Mouse (Mus musculus) heart, postnatal 0 days (tissue): Measurements from ENCODE around the gene Fbxl13.

Experiments used
- CTCF ChIP-seq: IDR thresholded peaks from 2 replicates; pipeline ENCODE4 v1.5.1; 2016; ENCODE audit warnings: antibody characterized with exemption, control low read depth, low read depth
- EP300 ChIP-seq: IDR thresholded peaks from 2 replicates; pipeline ENCODE4 v1.6.1; 2016; ENCODE audit warnings: antibody characterized with exemption, low read depth

DNA sequence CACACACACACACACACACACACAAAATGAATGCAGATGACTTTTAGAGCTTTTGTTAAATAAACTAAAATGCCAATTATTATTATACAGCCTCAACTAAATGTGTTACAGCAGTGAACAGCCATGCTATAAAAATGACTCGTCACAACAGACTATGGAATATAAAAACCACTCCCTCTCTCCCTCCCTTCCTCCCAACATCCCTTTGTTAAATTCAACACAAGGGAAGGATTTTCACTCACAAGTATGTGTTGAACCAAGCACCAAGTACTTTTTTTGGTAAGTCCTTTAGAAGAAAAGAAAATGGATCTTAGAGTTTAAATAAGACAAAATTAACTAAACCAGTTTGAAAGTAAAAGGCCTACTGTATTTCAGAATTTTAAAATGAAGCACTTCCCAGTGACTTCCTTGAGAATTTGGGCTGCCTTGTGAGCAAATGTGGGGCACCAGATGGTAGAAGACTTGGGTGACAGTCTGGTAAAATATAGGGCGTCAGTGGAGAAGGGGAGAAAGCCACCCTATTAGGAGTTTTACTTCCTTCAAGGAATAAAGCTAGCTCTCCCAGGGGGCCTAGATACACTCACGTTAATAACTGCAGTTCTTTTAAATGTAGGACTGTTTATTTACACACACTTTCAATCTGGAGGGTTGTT is 72.5 kb downstream of the Fbxl13 start:
- TF ChIP-seq CTCF (no peak), EP300 (no peak)
